Mouse (Mus musculus) forebrain, embryonic 16.5 days (tissue): Measurements from ENCODE around the gene Gdap1l1. TPM values are rescaled to one million over a fixed set of nuclear protein-coding genes. Genes with fewer than 3 reads are reported as not detected.

Source experiments
- ATAC-seq: fragments of 200-750 bp; cut with Nextera tagmentation; 2 replicates; pipeline ENCODE4 v1.8.0; 2017; ENCODE audit warnings: mild to moderate bottlenecking, moderate library complexity
- H3K27ac ChIP-seq: fragments of 300-500 bp; sonication (generic); 2 replicates; pipeline ENCODE4 v1.5.1; 2014; ENCODE audit warnings: low read length, control low read depth
- H3K27me3 ChIP-seq: fragments of 300-500 bp; sonication (generic); replicated peaks from 2 replicates; pipeline ENCODE4 v1.6.1; 2014; ENCODE audit warnings: low read length; ENCODE audit not compliant: control insufficient read depth, insufficient read depth
- H3K36me3 ChIP-seq: fragments of 300-500 bp; sonication (generic); 2 replicates; pipeline ENCODE4 v1.6.1; 2014; ENCODE audit not compliant: control insufficient read depth, insufficient read depth
- H3K4me1 ChIP-seq: fragments of 300-500 bp; sonication (generic); replicated peaks from 2 replicates; pipeline ENCODE4 v1.6.1; 2014; ENCODE audit warnings: low read length; ENCODE audit not compliant: control insufficient read depth, insufficient read depth
- H3K4me2 ChIP-seq: fragments of 300-500 bp; sonication (generic); 2 replicates; pipeline ENCODE4 v1.6.1; 2014; ENCODE audit warnings: mild to moderate bottlenecking, low read length, control low read depth
- H3K4me3 ChIP-seq: fragments of 300-500 bp; sonication (generic); replicated peaks from 2 replicates; pipeline ENCODE4 v1.5.1; 2014; ENCODE audit warnings: mild to moderate bottlenecking, low read length, control low read depth
- H3K9ac ChIP-seq: fragments of 300-500 bp; sonication (generic); replicated peaks from 2 replicates; pipeline ENCODE4 v1.6.1; 2014; ENCODE audit warnings: low read depth, low read length, control low read depth
- H3K9me3 ChIP-seq: fragments of 300-500 bp; sonication (generic); 2 replicates; pipeline ENCODE4 v1.6.1; 2016; ENCODE audit warnings: low read length; ENCODE audit not compliant: control insufficient read depth
- WGBS: fragments of 180-500 bp; shearing (Covaris S2); extraction: QIAGEN DNeasy Blood & Tissue Kit; methylation state at CpG from one replicate; pipeline ENCODE4 v1.1.7; 2014; 5-methylcytosine and 5-hydroxymethylcytosine counted together
- polyA plus RNA-seq: library from polyadenylated mRNA; unstranded; fragments of >200 nt; fragmentation: Nextera tagmentation; extraction: Ambion mirVana; gene quantifications from 2 replicates; pipeline ENCODE4 v1.2.1, GENCODE M21; 2015

Gene Gdap1l1
- polyA plus RNA-seq = 103 and 124 TPM in 2 replicates

GRCm38 (mm10) chr2:163438246-163438618 lies at the start of gene Gdap1l1:
TSS of gene Gdap1l1 (plus strand) at chr2:163438476.
- ATAC-seq = peak; percentile 92
- Histone ChIP-seq H3K27ac (peak within 1 kb of the TSS; percentile 73), H3K9ac (peak within 1 kb of the TSS; percentile 89), H3K4me3 (peak within 1 kb of the TSS; percentile 83), H3K36me3 (no peaks in the 10 kb centered on the region), H3K4me2 (peak within 1 kb of the TSS; percentile 74), H3K27me3 (no peaks in the 10 kb centered on the region), H3K4me1 (peaks cover 21% of the 10 kb centered on the region), H3K9me3 (no peaks in the 10 kb centered on the region)
- WGBS = under 1% methylated on average over 14 of the region's 18 CpGs

- H3K9me3 ChIP-seq = no peaks in the 10 kb centered on the region
- no peaks in the 10 kb centered on the region for H3K27me3 ChIP-seq
- no peak overlapping the region for H3K4me2 ChIP-seq
- no peaks in the 10 kb centered on the region for H3K36me3 ChIP-seq
- ATAC-seq = no peak
- no peak overlapping the region for H3K27ac ChIP-seq
- no peak overlapping the region for H3K4me3 ChIP-seq
- no peaks in the 10 kb centered on the region for H3K4me1 ChIP-seq
- no peak overlapping the region for H3K9ac ChIP-seq
- 83% methylated on average over 6 of the region's 6 CpGs for WGBS
Measured at GRCm38 (mm10) chr2:163392436-163392835, 45.8 kb upstream of the Gdap1l1 start.

GRCm38 (mm10) chr2:163393241-163393640 lies 45.0 kb upstream of the Gdap1l1 start:
- no peaks in the 10 kb centered on the region for H3K36me3 ChIP-seq
- WGBS = 92% methylated on average over 10 of the region's 10 CpGs
- no peak overlapping the region for H3K4me3 ChIP-seq
- no peaks in the 10 kb centered on the region; the same call in 1 of the 2 replicates for H3K4me1 ChIP-seq
- ATAC-seq = no peak
- no peak overlapping the region for H3K4me2 ChIP-seq
- H3K27ac ChIP-seq = no peak overlapping the region
- no peak overlapping the region for H3K9ac ChIP-seq
- no peaks in the 10 kb centered on the region for H3K9me3 ChIP-seq
- no peaks in the 10 kb centered on the region for H3K27me3 ChIP-seq

- Histone ChIP-seq H3K36me3 (no peaks in the 10 kb centered on the region), H3K4me2 (no peak overlapping the region), H3K27me3 (no peaks in the 10 kb centered on the region), H3K9me3 (no peaks in the 10 kb centered on the region), H3K9ac (no peak overlapping the region), H3K4me1 (no peaks in the 10 kb centered on the region; the same call in 1 of the 2 replicates), H3K4me3 (no peak overlapping the region), H3K27ac (no peak overlapping the region)
- WGBS = 78% methylated on average over 6 of the region's 6 CpGs
- ATAC-seq = no peak
Measured at GRCm38 (mm10) chr2:163393976-163394375, 44.3 kb upstream of the Gdap1l1 start.

- no peak overlapping the region for H3K9ac ChIP-seq
- H3K36me3 ChIP-seq = no peaks in the 10 kb centered on the region
- no peak for ATAC-seq
- no peak overlapping the region for H3K4me3 ChIP-seq
- H3K9me3 ChIP-seq = no peaks in the 10 kb centered on the region
- no peaks in the 10 kb centered on the region; the same call in 1 of the 2 replicates for H3K4me1 ChIP-seq
- no peaks in the 10 kb centered on the region for H3K27me3 ChIP-seq
- 73% methylated on average over 6 of the region's 6 CpGs for WGBS
- no peak overlapping the region for H3K27ac ChIP-seq
- no peak overlapping the region for H3K4me2 ChIP-seq
Measured at GRCm38 (mm10) chr2:163394977-163395376, 43.3 kb upstream of the Gdap1l1 start.

GRCm38 (mm10) chr2:163397071-163397470 lies 41.2 kb upstream of the Gdap1l1 start:
- no peak for ATAC-seq
- Histone ChIP-seq H3K27me3 (no peaks in the 10 kb centered on the region), H3K4me1 (no peaks in the 10 kb centered on the region; the same call in 1 of the 2 replicates), H3K9me3 (no peaks in the 10 kb centered on the region), H3K36me3 (no peaks in the 10 kb centered on the region), H3K27ac (no peak overlapping the region), H3K9ac (no peak overlapping the region), H3K4me2 (no peak overlapping the region), H3K4me3 (no peak overlapping the region)
- 91% methylated on average over 19 of the region's 19 CpGs for WGBS

GRCm38 (mm10) chr2:163397905-163398304 lies 40.4 kb upstream of the Gdap1l1 start, which contains the start of gene Jph2:
TSS of gene Jph2 (minus strand) at chr2:163397993.
- no peak within 1 kb of the TSS for H3K4me2 ChIP-seq
- H3K4me3 ChIP-seq = no peak within 1 kb of the TSS
- H3K9ac ChIP-seq = no peak within 1 kb of the TSS
- WGBS = 18% methylated on average over 10 of the region's 10 CpGs
- no peaks in the 10 kb centered on the region; the same call in 1 of the 2 replicates for H3K4me1 ChIP-seq
- ATAC-seq = no peak
- no peaks in the 10 kb centered on the region for H3K36me3 ChIP-seq
- no peaks in the 10 kb centered on the region for H3K9me3 ChIP-seq
- H3K27me3 ChIP-seq = no peaks in the 10 kb centered on the region
- no peak within 1 kb of the TSS for H3K27ac ChIP-seq

GRCm38 (mm10) chr2:163398770-163399169 lies 39.5 kb upstream of the Gdap1l1 start:
- H3K4me2 ChIP-seq = no peak overlapping the region

GRCm38 (mm10) chr2:163399222-163399621 lies 39.1 kb upstream of the Gdap1l1 start:
- ATAC-seq = no peak

More at GRCm38 (mm10) chr2:163398770-163399169, 39.5 kb upstream of the Gdap1l1 start:
- WGBS = 79% methylated on average over 4 of the region's 4 CpGs
- no peaks in the 10 kb centered on the region for H3K36me3 ChIP-seq
- no peak overlapping the region for H3K27ac ChIP-seq
- no peaks in the 10 kb centered on the region for H3K27me3 ChIP-seq
- H3K9ac ChIP-seq = no peak overlapping the region
- H3K4me1 ChIP-seq = no peaks in the 10 kb centered on the region; the same call in 1 of the 2 replicates
- ATAC-seq = no peak
- no peak overlapping the region for H3K4me3 ChIP-seq
- no peaks in the 10 kb centered on the region for H3K9me3 ChIP-seq

GRCm38 (mm10) chr2:163401221-163401620 lies 37.1 kb upstream of the Gdap1l1 start:
- WGBS = 10% methylated on average over 8 of the region's 8 CpGs
- Histone ChIP-seq H3K4me1 (no peaks in the 10 kb centered on the region; the same call in 1 of the 2 replicates), H3K9ac (no peak overlapping the region), H3K27ac (no peak overlapping the region), H3K36me3 (0 out of 2 replicates have a peak, but pooled peaks cover 2% of the 10 kb centered on the region), H3K4me3 (no peak overlapping the region), H3K27me3 (no peaks in the 10 kb centered on the region), H3K4me2 (no peak overlapping the region), H3K9me3 (no peaks in the 10 kb centered on the region)
- ATAC-seq = no peak

More at GRCm38 (mm10) chr2:163399222-163399621, 39.1 kb upstream of the Gdap1l1 start:
- Histone ChIP-seq H3K9me3 (no peaks in the 10 kb centered on the region), H3K27me3 (no peaks in the 10 kb centered on the region), H3K4me1 (no peaks in the 10 kb centered on the region; the same call in 1 of the 2 replicates), H3K36me3 (no peaks in the 10 kb centered on the region), H3K4me3 (no peak overlapping the region), H3K27ac (no peak overlapping the region), H3K9ac (no peak overlapping the region), H3K4me2 (no peak overlapping the region)
- 76% methylated on average over 8 of the region's 8 CpGs for WGBS
